Mouse (Mus musculus) liver, postnatal 0 days (tissue): ENCODE results near the gene Ncoa1.

Experiments used
- CTCF ChIP-seq: sonication (generic); IDR thresholded peaks from 2 replicates; pipeline ENCODE4 v1.5.1; 2016; ENCODE audit warnings: antibody characterized with exemption, low read depth
- EP300 ChIP-seq: IDR thresholded peaks from 2 replicates; pipeline ENCODE4 v1.6.1; 2016; ENCODE audit warnings: antibody characterized with exemption, low read depth, mild to moderate bottlenecking

- no peak for TF ChIP-seq CTCF
- TF ChIP-seq EP300 = no peak
Observed at GRCm38 (mm10) chr12:4212908-4213307, 264.1 kb downstream of the Ncoa1 start.
